Mouse (Mus musculus) layer of hippocampus, adult 2 months (tissue): ENCODE data around the gene Snx1. TPM values are rescaled to one million over a fixed set of nuclear protein-coding genes. Genes with fewer than 3 reads are reported as not detected.

Experiments used
- DNase-seq, 2 experiments: peaks; one replicate each; pipeline ENCODE4 v3.0.0; 2022; ENCODE audit warnings: low spot score in 2 of 2
- H3K27ac ChIP-seq: fragments of 200-600 bp; 2 replicates; pipeline ENCODE4 v1.8.1; 2022
- H3K4me3 ChIP-seq: fragments of 200-600 bp; 2 replicates; pipeline ENCODE4 v1.8.1; 2022; ENCODE audit warnings: mild to moderate bottlenecking
- CTCF ChIP-seq: fragments of 200-600 bp; conservative IDR thresholded peaks from 2 replicates; pipeline ENCODE4 v1.8.1; 2022; ENCODE audit warnings: antibody characterized with exemption, mild to moderate bottlenecking, moderate library complexity
- total RNA-seq, 2 experiments: library from RNA; stranded (reverse); gene quantifications; 2 replicates each; pipeline ENCODE4 v1.2.3; 2021

Gene Snx1
- total RNA-seq, 2 experiments from 2014 or later = 85.5 to 86.1 TPM

GRCm38 (mm10) chr9:66124111-66124531 lies 2.3 kb downstream of the Snx1 start:
- DNase-seq = no peak
- TF ChIP-seq CTCF = no peak
- H3K27ac ChIP-seq = peak overlapping the region; percentile 95
- H3K4me3 ChIP-seq = peak overlapping the region; percentile 85

GRCm38 (mm10) chr9:66123648-66124047 lies 2.7 kb downstream of the Snx1 start:
- no peak for DNase-seq
- TF ChIP-seq CTCF = no peak
- Histone ChIP-seq H3K27ac (peak overlapping the region; percentile 95), H3K4me3 (peak overlapping the region; percentile 85)

DNA sequence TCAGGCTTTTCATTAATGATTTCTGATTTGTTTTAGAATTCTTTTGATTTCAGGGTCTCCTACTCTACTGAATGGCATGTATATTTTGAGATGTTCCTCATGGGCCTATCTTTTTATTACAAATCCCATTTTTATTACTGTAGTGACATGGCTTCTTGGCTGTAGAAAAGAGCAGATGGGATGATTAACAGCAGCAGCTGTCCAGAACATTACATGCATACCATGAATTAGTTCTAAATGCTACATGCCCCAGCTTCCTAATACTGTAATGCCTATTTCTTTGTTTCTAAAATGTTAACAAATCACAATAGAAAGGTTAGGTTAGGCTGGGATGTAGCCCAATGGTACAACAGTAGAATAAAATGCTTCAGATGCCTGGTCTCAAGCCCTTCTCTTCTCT lies 5.0 kb downstream of the Snx1 start:
- H3K27ac ChIP-seq = peak overlapping the region; percentile 55; the same call in 1 of the 2 replicates
- DNase-seq = no peak
- no peak for TF ChIP-seq CTCF
- no peak overlapping the region for H3K4me3 ChIP-seq

- Histone ChIP-seq H3K27ac (peak overlapping the region; percentile 55; the same call in 1 of the 2 replicates), H3K4me3 (no peak overlapping the region)
- no peak for DNase-seq
- no peak for TF ChIP-seq CTCF
Observed at GRCm38 (mm10) chr9:66120945-66121344, 5.4 kb downstream of the Snx1 start.

DNA sequence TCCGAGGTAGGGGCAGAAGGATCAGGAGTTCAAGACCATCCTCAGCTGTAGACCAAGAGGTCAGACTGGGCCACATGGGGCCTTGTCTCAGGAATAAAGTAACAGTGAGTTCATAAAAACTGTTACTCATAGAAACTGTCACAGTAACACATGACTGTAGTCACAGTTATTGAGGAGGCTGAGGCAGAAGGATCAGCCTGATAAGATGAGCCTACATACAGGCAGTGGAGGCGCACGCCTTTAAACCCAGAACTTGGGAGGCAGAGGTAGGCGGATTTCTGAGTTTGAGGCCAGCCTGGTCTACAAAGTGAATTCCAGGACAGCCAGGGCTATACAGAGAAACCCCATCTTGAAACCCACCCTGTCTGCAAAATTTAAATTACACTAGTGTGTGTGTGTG lies 6.3 kb downstream of the Snx1 start:
- H3K27ac ChIP-seq = no peak overlapping the region
- TF ChIP-seq CTCF = no peak
- DNase-seq = no peak
- H3K4me3 ChIP-seq = no peak overlapping the region

GRCm38 (mm10) chr9:66119498-66119897 lies 6.9 kb downstream of the Snx1 start:
- no peak overlapping the region for H3K27ac ChIP-seq

DNA sequence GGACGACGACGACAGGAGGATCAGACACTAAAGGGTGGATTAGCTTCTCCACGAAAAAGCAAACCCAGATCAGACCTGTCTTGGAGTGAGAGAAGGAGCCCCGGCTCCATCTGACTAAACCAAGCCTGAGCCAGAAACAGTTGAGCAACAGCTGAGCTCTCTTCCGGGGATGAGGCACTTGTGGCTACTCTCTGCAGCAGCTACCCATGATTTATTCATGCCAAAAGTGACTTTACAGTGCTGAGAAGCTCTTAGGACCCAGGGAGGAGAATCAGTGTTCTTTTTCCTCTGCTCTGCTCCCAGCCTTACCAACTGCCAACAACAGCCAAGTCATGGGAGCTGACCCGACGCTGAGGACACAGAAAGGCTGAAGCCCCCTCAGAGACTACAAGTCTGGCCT lies 9.5 kb downstream of the Snx1 start:
- H3K4me3 ChIP-seq = no peak overlapping the region
- no peak for TF ChIP-seq CTCF
- peak overlapping the region; percentile 55; the same call in 1 of the 2 replicates for H3K27ac ChIP-seq
- DNase-seq = no peak

More at GRCm38 (mm10) chr9:66119498-66119897, 6.9 kb downstream of the Snx1 start:
- H3K4me3 ChIP-seq = no peak overlapping the region
- DNase-seq = no peak
- TF ChIP-seq CTCF = peak; percentile 40

DNA sequence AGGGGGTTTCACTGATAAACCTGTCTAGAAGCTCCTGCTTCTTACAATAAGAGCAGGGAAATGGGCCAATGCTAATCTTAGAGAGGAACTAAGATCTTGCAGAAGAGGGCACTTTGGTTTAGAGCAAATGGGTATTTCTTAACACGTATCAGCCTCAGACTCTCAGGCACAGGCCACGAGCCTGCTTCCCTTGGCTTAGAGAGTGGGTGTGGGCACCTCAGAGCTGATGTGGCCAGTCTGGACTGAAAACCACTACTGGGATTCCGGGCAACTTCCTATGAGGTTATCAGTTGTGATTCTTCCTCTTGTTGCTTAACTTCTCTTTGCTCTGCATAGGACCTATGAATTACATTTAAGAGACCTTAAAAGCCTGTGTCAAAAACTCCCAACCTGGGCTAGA lies 12.0 kb downstream of the Snx1 start:
- DNase-seq = no peak
- no peak overlapping the region for H3K27ac ChIP-seq
- H3K4me3 ChIP-seq = no peak overlapping the region
- TF ChIP-seq CTCF = no peak

DNA sequence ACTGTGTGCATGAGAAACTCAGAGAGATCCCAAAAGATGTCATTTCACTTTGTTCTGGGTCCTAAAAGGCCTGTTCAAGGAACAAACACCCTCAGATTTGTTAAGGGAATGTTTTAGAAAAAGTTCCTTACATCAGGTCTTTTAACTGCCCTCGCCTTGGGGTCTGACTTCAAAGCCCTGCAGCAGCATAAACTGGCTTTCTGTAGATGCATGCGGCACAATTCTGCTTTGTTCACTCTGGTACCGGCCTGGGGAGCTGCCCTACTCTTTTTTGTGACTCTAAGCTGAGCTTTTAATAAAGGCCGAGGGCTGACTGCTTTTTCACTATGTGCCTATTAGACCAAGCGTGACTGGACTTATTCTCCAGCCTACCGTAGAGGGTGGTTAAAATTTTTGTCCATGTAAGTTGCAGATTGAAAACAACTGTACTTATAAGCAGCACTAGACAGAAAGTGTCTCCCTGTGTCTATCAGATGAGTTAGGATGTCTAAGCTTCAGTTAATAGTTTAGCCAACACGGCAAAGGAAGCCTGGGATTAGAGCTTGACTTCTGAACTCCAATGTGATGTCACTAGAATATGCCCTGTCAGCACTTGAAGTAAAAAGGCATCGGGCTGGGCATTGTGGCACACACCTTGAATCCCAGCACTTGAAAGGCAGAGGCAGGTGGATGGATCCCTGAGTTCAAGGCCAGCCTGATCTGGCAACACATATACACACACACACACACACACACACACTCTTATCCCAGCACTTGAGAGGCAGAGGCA lies 15.6 kb downstream of the Snx1 start:
- Histone ChIP-seq H3K4me3 (no peak overlapping the region), H3K27ac (peak overlapping the region; percentile 37; the same call in 1 of the 2 replicates)
- no peak for DNase-seq
- TF ChIP-seq CTCF = no peak

GRCm38 (mm10) chr9:66110126-66110525 lies 16.3 kb downstream of the Snx1 start:
- H3K27ac ChIP-seq = peak overlapping the region; percentile 37; the same call in 1 of the 2 replicates
- no peak for DNase-seq
- no peak for TF ChIP-seq CTCF
- no peak overlapping the region for H3K4me3 ChIP-seq

DNA sequence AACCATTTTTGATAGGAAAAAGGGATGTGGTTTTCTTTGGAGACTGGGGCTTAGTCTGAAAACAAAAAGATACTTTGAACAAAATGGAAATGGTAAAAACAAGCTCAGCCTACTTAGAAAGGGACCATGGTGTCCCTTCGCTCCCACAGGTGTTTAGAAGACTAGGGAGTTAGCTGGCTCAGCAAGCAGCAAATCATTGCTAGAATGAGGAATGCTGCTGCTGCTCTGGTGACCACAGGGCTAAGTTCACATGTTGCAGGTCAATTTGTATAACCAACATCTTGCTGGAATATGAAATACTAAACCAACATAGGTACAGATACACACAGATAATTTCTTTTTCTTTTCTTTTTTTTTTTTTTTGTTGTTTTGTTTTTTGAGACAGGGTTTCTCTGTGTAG lies 16.8 kb downstream of the Snx1 start:
- Histone ChIP-seq H3K27ac (no peak overlapping the region), H3K4me3 (no peak overlapping the region)
- no peak for DNase-seq
- no peak for TF ChIP-seq CTCF

- H3K27ac ChIP-seq = no peak overlapping the region
- H3K4me3 ChIP-seq = no peak overlapping the region
- TF ChIP-seq CTCF = no peak
- DNase-seq = no peak
Observed at GRCm38 (mm10) chr9:66105168-66105567, 21.2 kb downstream of the Snx1 start.

- no peak for DNase-seq
- Histone ChIP-seq H3K4me3 (no peak overlapping the region), H3K27ac (no peak overlapping the region)
- no peak for TF ChIP-seq CTCF
Observed at GRCm38 (mm10) chr9:66104601-66105000, 21.8 kb downstream of the Snx1 start.

DNA sequence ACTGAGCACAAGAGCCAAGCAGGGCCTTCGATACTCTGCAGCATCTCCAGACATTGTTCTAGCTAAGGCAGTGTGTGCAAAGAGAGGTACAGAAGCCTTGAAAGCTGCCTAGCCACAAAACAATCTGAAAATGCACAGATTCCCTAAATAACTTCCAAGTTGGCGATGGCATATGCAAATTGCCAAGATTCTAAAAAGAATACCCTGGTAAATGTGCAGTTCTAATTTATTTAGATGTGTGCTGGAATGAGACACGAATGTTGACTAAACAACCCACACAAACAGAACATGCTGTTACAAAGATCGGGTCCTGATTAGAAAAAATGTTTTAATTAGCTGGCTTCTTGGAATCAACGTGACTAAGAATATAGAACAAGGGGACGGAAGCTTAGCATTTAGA lies 23.7 kb downstream of the Snx1 start:
- DNase-seq = no peak
- H3K27ac ChIP-seq = peak overlapping the region; percentile 72

More for the DNA sequence above, 23.7 kb downstream of the Snx1 start:
- no peak for TF ChIP-seq CTCF
- H3K4me3 ChIP-seq = no peak overlapping the region
